Mouse (Mus musculus): ENCODE measurements around the gene Cplx2. TPM values are rescaled to one million over a fixed set of nuclear protein-coding genes. Genes with fewer than 3 reads are reported as not detected.

Cplx2 gene
- polyA plus RNA-seq, 1 experiment: 7.4 TPM

DNA sequence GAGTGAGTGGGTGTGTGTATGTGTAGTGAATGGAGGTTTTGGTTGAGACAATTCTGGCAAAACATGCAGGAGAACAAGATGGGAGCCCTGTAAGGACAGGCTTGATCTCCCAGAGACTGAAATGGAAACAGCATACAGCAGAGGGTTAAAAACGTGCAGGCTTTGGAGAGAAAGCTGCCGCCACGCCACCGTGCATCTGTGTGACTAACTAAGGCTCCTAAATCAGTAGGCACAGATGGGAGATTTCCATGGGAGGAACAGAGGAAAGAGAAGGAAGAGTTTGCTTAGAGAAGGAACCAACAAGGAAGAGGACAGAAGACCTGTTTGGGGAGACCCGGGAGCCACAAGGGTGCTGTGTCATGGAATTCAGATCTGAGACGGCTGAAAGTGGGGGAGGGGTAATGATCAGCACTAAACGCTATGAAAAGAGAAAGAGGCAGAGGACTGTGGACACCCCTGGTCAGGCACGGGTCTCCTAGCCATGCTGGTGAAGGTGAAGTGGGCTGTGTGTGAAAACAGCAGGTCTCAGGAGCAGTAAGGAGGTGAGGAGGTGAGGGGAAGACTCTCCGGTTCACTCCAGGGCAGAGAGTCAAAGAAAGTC is 3.1 kb downstream of the Cplx2 start:
- 54% methylated on average over 9 of the region's 9 CpGs for WGBS
- TF ChIP-seq POLR2A (IDR thresholded peaks at IDR 0.05; ENCODE audit: borderline replicate concordance, control insufficient read depth, low read depth, low read length) (no peak), CTCF (IDR thresholded peaks at IDR 0.05; ENCODE audit: control insufficient read depth, insufficient read depth, low read length) (no peak)
- Histone ChIP-seq H3K4me3 (replicated peaks; ENCODE audit: control insufficient read depth, low read depth, low read length) (no peak overlapping the region), H3K4me1 (ENCODE audit: control insufficient read depth, insufficient read depth, low read length) (peaks cover 8% of the 10 kb centered on the region), H3K27ac (ENCODE audit: control insufficient read depth, insufficient read depth, low read depth, low read length, poor library complexity) (peak overlapping the region; percentile 82)

- no peak for TF ChIP-seq CTCF (IDR thresholded peaks at IDR 0.05; ENCODE audit: control insufficient read depth, insufficient read depth, low read length)
- TF ChIP-seq POLR2A (IDR thresholded peaks at IDR 0.05; ENCODE audit: borderline replicate concordance, control insufficient read depth, low read depth, low read length): no peak
- Histone ChIP-seq H3K27ac (ENCODE audit: control insufficient read depth, insufficient read depth, low read depth, low read length, poor library complexity) (peak overlapping the region; percentile 90), H3K4me3 (replicated peaks; ENCODE audit: control insufficient read depth, low read depth, low read length) (no peak overlapping the region), H3K4me1 (ENCODE audit: control insufficient read depth, insufficient read depth, low read length) (peaks cover 8% of the 10 kb centered on the region)
- 32% methylated on average over 11 of the region's 11 CpGs for WGBS
These were observed 4.6 kb downstream of the Cplx2 start for GRCm38 (mm10) chr13:54375497-54376495.

DNA sequence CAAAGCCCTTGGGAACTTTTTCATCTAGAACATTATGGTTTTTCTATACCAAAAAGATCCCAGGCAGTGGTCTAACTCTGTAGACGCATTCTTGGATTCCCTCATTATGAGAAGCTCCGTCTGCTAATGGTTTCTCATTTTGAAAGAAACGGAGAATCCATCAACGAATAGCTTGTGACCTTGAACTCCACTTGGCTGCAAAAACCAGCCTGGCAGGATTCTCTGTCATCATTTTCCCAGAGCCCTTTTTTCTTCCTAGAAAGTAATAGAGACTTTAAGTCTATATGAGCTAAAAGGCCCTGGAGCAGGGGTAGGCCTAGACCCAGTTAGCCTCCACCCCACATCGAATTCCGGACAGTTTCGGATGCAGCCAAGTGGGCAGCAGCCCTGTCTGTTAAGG is 5.6 kb downstream of the Cplx2 start:
- no peak for TF ChIP-seq POLR2A (IDR thresholded peaks at IDR 0.05; ENCODE audit: borderline replicate concordance, control insufficient read depth, low read depth, low read length)
- TF ChIP-seq CTCF (IDR thresholded peaks at IDR 0.05; ENCODE audit: control insufficient read depth, insufficient read depth, low read length): no peak
- H3K4me3 ChIP-seq (replicated peaks; ENCODE audit: control insufficient read depth, low read depth, low read length): no peak overlapping the region
- peaks cover 11% of the 10 kb centered on the region for H3K4me1 ChIP-seq (ENCODE audit: control insufficient read depth, insufficient read depth, low read length)
- H3K27ac ChIP-seq (ENCODE audit: control insufficient read depth, insufficient read depth, low read depth, low read length, poor library complexity): no peak overlapping the region; the same call in 1 of the 2 replicates
- WGBS: 85% methylated on average over 7 of the region's 7 CpGs

GRCm38 (mm10) chr13:54378051-54378450 is 6.9 kb downstream of the Cplx2 start:
- Histone ChIP-seq H3K27ac (ENCODE audit: control insufficient read depth, insufficient read depth, low read depth, low read length, poor library complexity) (no peak overlapping the region), H3K4me3 (replicated peaks; ENCODE audit: control insufficient read depth, low read depth, low read length) (no peak overlapping the region), H3K4me1 (ENCODE audit: control insufficient read depth, insufficient read depth, low read length) (peaks cover 11% of the 10 kb centered on the region)
- TF ChIP-seq CTCF (IDR thresholded peaks at IDR 0.05; ENCODE audit: control insufficient read depth, insufficient read depth, low read length) (peak; percentile 44; the same call in 1 of the 2 replicates), POLR2A (IDR thresholded peaks at IDR 0.05; ENCODE audit: borderline replicate concordance, control insufficient read depth, low read depth, low read length) (no peak)
- 64% methylated on average over 3 of the region's 3 CpGs for WGBS

DNA sequence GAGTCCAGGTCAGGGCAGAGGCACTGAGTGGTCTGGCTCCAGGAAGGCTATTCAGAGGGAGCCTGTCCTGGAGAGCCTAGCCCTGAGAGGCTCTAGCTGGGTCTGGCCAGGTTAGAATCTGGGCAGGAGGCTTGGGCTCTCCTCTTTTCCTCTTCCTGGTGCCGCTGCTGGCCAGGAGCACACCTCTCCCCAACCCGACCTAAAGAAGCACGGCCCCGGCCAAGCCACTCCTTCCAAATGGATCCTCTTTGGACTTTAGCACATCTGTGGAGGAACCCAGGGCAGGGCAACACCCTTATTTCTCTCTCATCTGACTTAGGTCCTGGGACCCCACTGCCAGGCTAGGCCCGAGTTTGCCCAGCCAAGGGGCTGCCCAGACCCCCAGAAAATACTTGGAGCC is 9.3 kb downstream of the Cplx2 start:
- Histone ChIP-seq H3K27ac (ENCODE audit: control insufficient read depth, insufficient read depth, low read depth, low read length, poor library complexity) (no peak overlapping the region), H3K4me1 (ENCODE audit: control insufficient read depth, insufficient read depth, low read length) (peaks cover 4% of the 10 kb centered on the region), H3K4me3 (replicated peaks; ENCODE audit: control insufficient read depth, low read depth, low read length) (no peak overlapping the region)
- no peak for TF ChIP-seq POLR2A (IDR thresholded peaks at IDR 0.05; ENCODE audit: borderline replicate concordance, control insufficient read depth, low read depth, low read length)
- no peak for TF ChIP-seq CTCF (IDR thresholded peaks at IDR 0.05; ENCODE audit: control insufficient read depth, insufficient read depth, low read length)
- WGBS: 77% methylated on average over 5 of the region's 5 CpGs

DNA sequence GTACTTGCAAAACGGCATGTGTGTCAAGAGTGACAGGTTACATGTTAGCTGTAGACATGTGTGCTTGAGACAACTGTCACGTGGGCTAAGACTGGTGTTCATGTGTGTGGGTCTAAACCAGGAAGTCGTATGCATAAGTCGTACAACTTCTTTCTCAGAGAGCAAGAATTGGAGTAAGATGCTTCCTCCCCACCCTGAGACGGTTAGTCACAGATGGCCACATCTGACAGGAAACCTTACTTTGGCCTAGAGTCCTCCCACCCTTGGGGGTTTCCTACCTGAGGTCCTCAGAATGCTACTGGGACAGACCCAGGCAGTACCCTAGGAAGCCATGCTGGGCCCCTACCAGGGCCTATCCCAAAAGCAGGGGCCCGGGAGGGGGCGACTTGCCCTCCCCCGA is 10.2 kb downstream of the Cplx2 start:
- no peak for TF ChIP-seq POLR2A (IDR thresholded peaks at IDR 0.05; ENCODE audit: borderline replicate concordance, control insufficient read depth, low read depth, low read length)
- no peak for TF ChIP-seq CTCF (IDR thresholded peaks at IDR 0.05; ENCODE audit: control insufficient read depth, insufficient read depth, low read length)
- H3K27ac ChIP-seq (ENCODE audit: control insufficient read depth, insufficient read depth, low read depth, low read length, poor library complexity): peak overlapping the region; percentile 58
- 45% methylated on average over 8 of the region's 8 CpGs for WGBS
- H3K4me1 ChIP-seq (ENCODE audit: control insufficient read depth, insufficient read depth, low read length): peaks cover 3% of the 10 kb centered on the region; the same call in 1 of the 2 replicates
- no peak overlapping the region for H3K4me3 ChIP-seq (replicated peaks; ENCODE audit: control insufficient read depth, low read depth, low read length)

DNA sequence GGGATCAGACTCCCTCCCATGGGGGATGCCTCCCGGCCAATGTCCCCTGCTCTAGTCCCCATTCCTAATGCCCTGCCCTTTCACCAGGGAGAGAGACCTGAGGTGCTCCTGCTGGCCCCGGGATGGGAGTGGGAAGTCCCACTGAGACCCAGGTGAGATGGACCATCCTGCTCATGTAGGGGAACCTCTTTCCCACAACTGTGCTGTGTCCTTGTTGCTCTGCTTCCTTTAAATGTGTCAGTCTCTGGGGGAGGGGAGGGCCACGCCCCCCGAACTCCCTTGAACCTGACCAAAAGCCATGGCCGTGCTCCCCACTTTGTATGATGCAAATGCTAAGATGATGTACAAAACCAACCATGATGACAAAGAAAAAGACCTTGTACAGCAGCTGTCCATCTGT is 12.4 kb downstream of the Cplx2 start:
- WGBS: 61% methylated on average over 5 of the region's 5 CpGs

GRCm38 (mm10) chr13:54384518-54384917 is 13.4 kb downstream of the Cplx2 start:
- no peak overlapping the region for H3K27ac ChIP-seq (ENCODE audit: control insufficient read depth, insufficient read depth, low read depth, low read length, poor library complexity)
- H3K4me1 ChIP-seq (ENCODE audit: control insufficient read depth, insufficient read depth, low read length): peaks cover 3% of the 10 kb centered on the region; the same call in 1 of the 2 replicates
- no peak overlapping the region for H3K4me3 ChIP-seq (replicated peaks; ENCODE audit: control insufficient read depth, low read depth, low read length)
- WGBS: 25% methylated on average over 5 of the region's 5 CpGs
- TF ChIP-seq CTCF (IDR thresholded peaks at IDR 0.05; ENCODE audit: control insufficient read depth, insufficient read depth, low read length): no peak
- TF ChIP-seq POLR2A (IDR thresholded peaks at IDR 0.05; ENCODE audit: borderline replicate concordance, control insufficient read depth, low read depth, low read length): no peak

More for the DNA sequence above, 12.4 kb downstream of the Cplx2 start:
- H3K27ac ChIP-seq (ENCODE audit: control insufficient read depth, insufficient read depth, low read depth, low read length, poor library complexity): no peak overlapping the region
- peaks cover 3% of the 10 kb centered on the region; the same call in 1 of the 2 replicates for H3K4me1 ChIP-seq (ENCODE audit: control insufficient read depth, insufficient read depth, low read length)
- TF ChIP-seq CTCF (IDR thresholded peaks at IDR 0.05; ENCODE audit: control insufficient read depth, insufficient read depth, low read length) (no peak), POLR2A (IDR thresholded peaks at IDR 0.05; ENCODE audit: borderline replicate concordance, control insufficient read depth, low read depth, low read length) (no peak)
- H3K4me3 ChIP-seq (replicated peaks; ENCODE audit: control insufficient read depth, low read depth, low read length): no peak overlapping the region

Measured in bone marrow, adult 2 months (tissue).